Mouse (Mus musculus): ENCODE measurements around the gene Capza2. TPM values are rescaled to one million over a fixed set of nuclear protein-coding genes. Genes with fewer than 3 reads are reported as not detected.
A peak's percentile ranks its signal among the peaks of the same experiment; 100 is the strongest.

The Capza2 gene
- 100 to 1,000 TPM; 282 to 285 TPM for total RNA-seq (2021)
- long read RNA-seq, experiment 1, transcript Capza2-201 (10 exons, 2,537 nt), result major isoform, 686 of 709 reads
- long read RNA-seq, experiment 1, partial matches to known transcripts, result 6 of 709 reads
- long read RNA-seq, experiment 1, other reads (novel, unspliced or antisense), result 10 of 709 reads
- long read RNA-seq, experiment 2, transcript Capza2-201 (10 exons, 2,537 nt), result major isoform, 811 of 832 reads
- long read RNA-seq, experiment 2, partial matches to known transcripts, result 4 of 832 reads
- long read RNA-seq, experiment 2, other reads (novel, unspliced or antisense), result 11 of 832 reads

- peak in 1 of 2 experiments; percentile 36 for DNase-seq (ENCODE audit: low spot score in 2 of 2)
Observed at GRCm38 (mm10) chr6:17635615-17636284, at the start of gene Capza2. Capza2 (plus strand) TSS chr6:17636234.

- DNase-seq (ENCODE audit: low spot score in 2 of 2), result peak; percentile 76 to 88
Observed at GRCm38 (mm10) chr6:17589049-17589952, 46.7 kb upstream of the Capza2 start.

GRCm38 (mm10) chr6:17589953-17590627, 45.9 kb upstream of the Capza2 start:
- DNase-seq (ENCODE audit: low spot score in 2 of 2), result no peak

- no peak for DNase-seq (ENCODE audit: low spot score in 2 of 2)
Observed at GRCm38 (mm10) chr6:17593971-17594370, 42.1 kb upstream of the Capza2 start.

GRCm38 (mm10) chr6:17595712-17596462, 40.1 kb upstream of the Capza2 start:
- DNase-seq (ENCODE audit: low spot score in 2 of 2), result no peak

GRCm38 (mm10) chr6:17599373-17599772, 36.7 kb upstream of the Capza2 start:
- DNase-seq (ENCODE audit: low spot score in 2 of 2), result no peak

GRCm38 (mm10) chr6:17601526-17601925, 34.5 kb upstream of the Capza2 start:
- no peak for DNase-seq (ENCODE audit: low spot score in 2 of 2)

- DNase-seq (ENCODE audit: low spot score in 2 of 2), result no peak
Observed at GRCm38 (mm10) chr6:17606915-17607314, 29.1 kb upstream of the Capza2 start.

- DNase-seq (ENCODE audit: low spot score in 2 of 2), result no peak
Observed at GRCm38 (mm10) chr6:17611352-17612010, 24.6 kb upstream of the Capza2 start.

GRCm38 (mm10) chr6:17612652-17613051, 23.4 kb upstream of the Capza2 start:
- DNase-seq (ENCODE audit: low spot score in 2 of 2), result no peak

GRCm38 (mm10) chr6:17620823-17621222, 15.2 kb upstream of the Capza2 start:
- no peak for DNase-seq (ENCODE audit: low spot score in 2 of 2)

- no peak for DNase-seq (ENCODE audit: low spot score in 2 of 2)
Observed at GRCm38 (mm10) chr6:17621436-17621835, 14.6 kb upstream of the Capza2 start.

- peak in 1 of 2 experiments; percentile 32 for DNase-seq (ENCODE audit: low spot score in 2 of 2)
Observed at GRCm38 (mm10) chr6:17628701-17629455, 7.2 kb upstream of the Capza2 start.

- no peak for DNase-seq (ENCODE audit: low spot score in 2 of 2)
Observed at GRCm38 (mm10) chr6:17629756-17630155, 6.3 kb upstream of the Capza2 start.

- no peak for DNase-seq (ENCODE audit: low spot score in 2 of 2)
Observed at GRCm38 (mm10) chr6:17631611-17632010, 4.4 kb upstream of the Capza2 start.

GRCm38 (mm10) chr6:17633819-17634218, 2.2 kb upstream of the Capza2 start:
- DNase-seq (ENCODE audit: low spot score in 2 of 2), result no peak

GRCm38 (mm10) chr6:17634992-17635391, 1.0 kb upstream of the Capza2 start:
- no peak for DNase-seq (ENCODE audit: low spot score in 2 of 2)

- peak; percentile 94 to 96 for DNase-seq (ENCODE audit: low spot score in 2 of 2)
Observed at GRCm38 (mm10) chr6:17636764-17637170, 733 bp downstream of the Capza2 start.

All from layer of hippocampus, postnatal 14 days (tissue).